Mouse (Mus musculus) cerebellum, adult 2 months (tissue): ENCODE data around the gene Retreg1.

Experiments
- CTCF ChIP-seq: fragments of 200-500 bp; IDR thresholded peaks from 2 replicates; pipeline ENCODE4 v1.5.1; 2011; ENCODE audit warnings: low read depth, mild to moderate bottlenecking, control low read depth, low read length, moderate library complexity, borderline replicate concordance; ENCODE audit not compliant: insufficient read depth
- POLR2A ChIP-seq: fragments of 200-500 bp; IDR thresholded peaks from 2 replicates; pipeline ENCODE4 v1.6.1; 2011; ENCODE audit warnings: low read length, control low read depth, borderline replicate concordance; ENCODE audit not compliant: insufficient read depth

- TF ChIP-seq CTCF, result no peak
- no peak for TF ChIP-seq POLR2A
Measured at GRCm38 (mm10) chr15:25879229-25879628, 36.2 kb downstream of the Retreg1 start.
